Mouse (Mus musculus) liver, embryonic 14.5 days (tissue): ENCODE data around the gene Cldn7. TPM values are rescaled to one million over a fixed set of nuclear protein-coding genes. Genes with fewer than 3 reads are reported as not detected.

Source experiments
- ATAC-seq: fragments of 200-750 bp; cut with Nextera tagmentation; 2 replicates; pipeline ENCODE4 v1.8.0; 2017; ENCODE audit warnings: moderate number of reproducible peaks, mild to moderate bottlenecking, moderate library complexity; ENCODE audit not compliant: insufficient read depth
- DNase-seq, 3 experiments: peaks; one replicate each; pipeline ENCODE4 v3.0.0-alpha.2; 2012 to 2013; ENCODE audit warnings: low read depth in 3 of 3, low spot score in 3 of 3
- H3K27ac ChIP-seq: fragments of 300-500 bp; sonication (generic); 2 replicates; pipeline ENCODE4 v1.5.1; 2014; ENCODE audit warnings: moderate library complexity, mild to moderate bottlenecking, control low read depth, inconsistent platforms
- H3K27me3 ChIP-seq: fragments of 300-500 bp; sonication (generic); 2 replicates; pipeline ENCODE4 v1.6.1; 2014; ENCODE audit warnings: mild to moderate bottlenecking, low read length, moderate library complexity; ENCODE audit not compliant: control insufficient read depth, insufficient read depth
- H3K36me3 ChIP-seq: fragments of 300-500 bp; sonication (generic); replicated peaks from 2 replicates; pipeline ENCODE4 v1.6.1; 2014; ENCODE audit warnings: low read depth; ENCODE audit not compliant: control insufficient read depth, insufficient read depth
- H3K4me1 ChIP-seq, 2 experiments: fragments of 200-500 bp in 1 of 2; fragments of 300-500 bp in 1 of 2; sonication (generic) in 1 of 2; replicated peaks; 2 replicates each; pipeline ENCODE4 v1.6.1; 2012 to 2014; ENCODE audit warnings: antibody characterized with exemption in 1 of 2, inconsistent platforms in 1 of 2, low read length in 1 of 2; ENCODE audit not compliant: control insufficient read depth in 2 of 2, insufficient read depth in 2 of 2
- H3K4me2 ChIP-seq: fragments of 300-500 bp; sonication (generic); 2 replicates; pipeline ENCODE4 v1.6.1; 2014; ENCODE audit warnings: low read depth, mild to moderate bottlenecking, control low read depth, moderate library complexity
- H3K4me3 ChIP-seq, 2 experiments: fragments of 200-500 bp in 1 of 2; fragments of 300-500 bp in 1 of 2; sonication (generic) in 1 of 2; 2 replicates each; pipeline ENCODE4 v1.5.1; 2012 to 2014; ENCODE audit warnings: low read depth in 2 of 2, low read length in 2 of 2, mild to moderate bottlenecking in 2 of 2, control low read depth in 1 of 2, inconsistent platforms in 1 of 2, moderate library complexity in 1 of 2; ENCODE audit not compliant: insufficient read depth in 1 of 2
- H3K9ac ChIP-seq: fragments of 300-500 bp; sonication (generic); replicated peaks from 2 replicates; pipeline ENCODE4 v1.6.1; 2014; ENCODE audit warnings: mild to moderate bottlenecking, control low read depth, moderate library complexity
- H3K9me3 ChIP-seq: fragments of 300-500 bp; sonication (generic); 2 replicates; pipeline ENCODE4 v1.6.1; 2016; ENCODE audit warnings: low read length, mixed read lengths; ENCODE audit not compliant: control insufficient read depth
- CTCF ChIP-seq: IDR thresholded peaks from 2 replicates; pipeline ENCODE4 v1.5.1; 2016; ENCODE audit warnings: antibody characterized with exemption, low read depth, control low read depth
- EP300 ChIP-seq: IDR thresholded peaks from 2 replicates; pipeline ENCODE4 v1.6.1; 2016; ENCODE audit warnings: antibody characterized with exemption, low read depth
- WGBS: fragments of 180-500 bp; shearing (Covaris S2); extraction: QIAGEN DNeasy Blood & Tissue Kit; methylation state at CpG from one replicate; pipeline ENCODE4 v1.1.7; 2014; ENCODE audit not compliant: insufficient replicate concordance; 5-methylcytosine and 5-hydroxymethylcytosine counted together
- polyA plus RNA-seq, 2 experiments: library from polyadenylated mRNA; depleted of rRNA in 1 of 2; stranded (reverse) in 1 of 2; unstranded in 1 of 2; fragments of >200 nt; fragmentation: Nextera tagmentation in 1 of 2; extraction: Ambion mirVana in 1 of 2; gene quantifications; 2 replicates each; pipeline versions ENCODE4 v1.2.1 to v1.2.3; 2012 to 2014

Gene Cldn7
- polyA plus RNA-seq, 2 experiments = 2.0 to 2.2 TPM

- Histone ChIP-seq H3K4me1 (peaks cover 20 to 27% of the 10 kb centered on the region in 2 experiments), H3K27me3 (no peaks in the 10 kb centered on the region; the same call in 1 of the 2 replicates), H3K4me3 (peak within 1 kb of the TSS; percentile 88 to 94), H3K36me3 (peaks cover 22% of the 10 kb centered on the region), H3K4me2 (peak within 1 kb of the TSS; percentile 83), H3K9ac (peak within 1 kb of the TSS; percentile 96), H3K27ac (peak within 1 kb of the TSS; percentile 95), H3K9me3 (no peaks in the 10 kb centered on the region)
- DNase-seq (peak; percentile 93 to 95 (median 93)), ATAC-seq (peak; percentile 87)
- TF ChIP-seq EP300 (no peak), CTCF (no peak)
- 1% methylated on average over 34 of the region's 34 CpGs for WGBS
These were observed 16.4 kb upstream of the Cldn7 start, which contains the start of gene Slc2a4 for GRCm38 (mm10) chr11:69948066-69948762. Gene Slc2a4, minus strand, starts transcription at chr11:69948188.

DNA sequence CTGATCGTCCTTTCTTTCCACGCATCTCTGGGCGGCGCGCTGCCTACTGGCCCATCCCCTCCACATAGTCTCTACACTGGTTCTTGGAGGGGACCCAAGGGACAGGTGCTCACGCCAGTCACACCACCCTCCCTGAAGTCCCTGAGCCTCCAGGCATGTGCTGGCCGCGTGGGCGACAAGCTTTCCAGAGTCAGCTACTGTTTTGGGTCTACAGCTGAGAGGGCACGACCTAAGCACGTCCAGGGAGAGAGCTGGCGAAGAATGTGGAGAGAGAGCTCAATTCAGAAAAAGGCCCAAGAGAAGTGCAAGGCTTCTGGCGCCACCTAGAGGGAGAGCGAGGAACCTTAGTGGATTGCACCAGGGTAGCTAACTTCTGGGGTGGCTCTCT, 15.8 kb upstream of the Cldn7 start:
- Histone ChIP-seq H3K4me3 (peak overlapping the region; percentile 63 to 88), H3K4me1 (peaks cover 20 to 27% of the 10 kb centered on the region in 2 experiments), H3K9me3 (no peaks in the 10 kb centered on the region), H3K27ac (peak overlapping the region; percentile 77), H3K27me3 (no peaks in the 10 kb centered on the region; the same call in 1 of the 2 replicates), H3K4me2 (peak overlapping the region; percentile 83), H3K36me3 (peaks cover 21% of the 10 kb centered on the region), H3K9ac (peak overlapping the region; percentile 72)
- 2% methylated on average over 14 of the region's 14 CpGs for WGBS
- TF ChIP-seq CTCF (peak; percentile 99), EP300 (no peak)
- peak; percentile 33 for ATAC-seq
- peak; percentile 78 to 84 (median 79) for DNase-seq

DNA sequence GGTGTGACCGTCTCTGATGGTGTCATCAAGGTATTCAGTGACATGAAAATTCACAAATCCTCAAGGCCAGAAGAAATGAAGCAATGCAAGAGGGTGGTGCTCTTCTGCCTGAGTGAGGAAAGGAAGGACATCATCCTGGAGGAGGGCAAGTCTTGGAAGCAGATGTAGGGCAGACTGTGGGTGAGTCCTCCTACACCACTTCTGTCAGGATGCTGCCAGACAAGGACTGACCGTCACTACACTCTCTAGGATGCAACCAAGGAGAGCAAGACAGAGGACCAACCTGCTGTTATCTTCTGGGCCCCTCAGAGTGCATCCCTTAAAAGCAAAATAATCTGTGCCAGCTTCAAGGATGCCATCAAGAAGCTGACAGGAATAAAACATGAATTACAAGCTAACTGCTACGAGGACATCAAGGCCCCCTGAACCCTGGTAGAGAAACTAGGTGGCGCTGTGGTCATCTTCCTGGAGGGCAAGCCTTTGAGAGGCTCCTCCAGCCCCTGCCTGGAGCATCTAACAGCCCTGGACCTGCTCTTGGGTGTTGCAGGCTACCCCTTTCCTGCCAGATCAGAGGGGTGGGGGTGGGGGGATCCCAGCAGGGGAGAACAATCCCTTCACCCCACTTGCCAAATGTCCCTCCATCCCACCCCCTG, 13.6 kb upstream of the Cldn7 start:
- no peak overlapping the region for H3K27ac ChIP-seq

GRCm38 (mm10) chr11:69952274-69952673, 12.3 kb upstream of the Cldn7 start:
- peaks cover 8% of the 10 kb centered on the region in 2 experiments for H3K4me1 ChIP-seq
- H3K4me2 ChIP-seq = no peak overlapping the region
- no peaks in the 10 kb centered on the region for H3K36me3 ChIP-seq
- DNase-seq = no peak
- TF ChIP-seq EP300 = no peak
- peak; percentile 46 for TF ChIP-seq CTCF
- H3K27ac ChIP-seq = no peak overlapping the region
- no peaks in the 10 kb centered on the region for H3K9me3 ChIP-seq
- WGBS = 26% methylated on average over 1 of the region's 1 CpGs
- no peak overlapping the region for H3K4me3 ChIP-seq
- no peak overlapping the region for H3K9ac ChIP-seq
- ATAC-seq = no peak
- H3K27me3 ChIP-seq = no peaks in the 10 kb centered on the region; the same call in 1 of the 2 replicates

More for the DNA sequence above, 13.6 kb upstream of the Cldn7 start:
- TF ChIP-seq EP300 = no peak
- peak; percentile 66 for TF ChIP-seq CTCF
- Histone ChIP-seq H3K9ac (no peak overlapping the region), H3K36me3 (no peaks in the 10 kb centered on the region), H3K4me3 (no peak overlapping the region), H3K9me3 (no peaks in the 10 kb centered on the region), H3K4me1 (peaks cover 11 to 19% of the 10 kb centered on the region in 2 experiments), H3K4me2 (no peak overlapping the region), H3K27me3 (no peaks in the 10 kb centered on the region; the same call in 1 of the 2 replicates)
- DNase-seq = no peak
- WGBS = 38% methylated on average over 4 of the region's 4 CpGs
- no peak for ATAC-seq

DNA sequence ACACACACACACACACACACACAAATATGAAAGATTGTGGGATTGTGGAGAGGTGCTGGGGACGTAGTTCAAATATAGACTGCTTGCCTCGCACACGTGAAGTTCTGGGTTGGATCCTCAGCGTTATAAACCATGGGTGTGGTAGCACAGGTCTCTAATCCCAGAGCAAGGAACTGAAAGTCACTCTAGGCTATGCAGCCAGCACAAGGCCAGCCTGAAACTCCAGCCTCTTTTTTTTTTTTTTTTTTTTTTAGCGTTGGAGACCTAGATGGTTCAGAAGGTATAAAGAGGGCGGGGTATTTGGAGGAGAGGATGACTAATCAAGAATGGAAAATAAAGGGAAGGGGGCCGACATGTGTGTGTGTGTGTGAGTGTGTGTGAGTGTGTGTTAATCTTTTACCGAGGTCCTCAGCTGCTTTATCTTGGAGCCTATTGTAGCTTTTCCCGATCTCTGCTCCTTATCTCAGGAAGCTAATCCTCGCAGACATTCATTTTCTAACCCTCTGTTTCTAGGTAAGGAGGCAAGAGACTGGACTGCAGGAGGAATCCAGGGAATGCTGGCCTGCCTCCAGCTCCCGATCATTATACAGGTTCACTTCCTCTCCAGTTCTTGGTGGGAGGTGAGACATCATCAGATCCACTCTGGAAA, 11.2 kb upstream of the Cldn7 start:
- 35% methylated on average over 11 of the region's 11 CpGs for WGBS
- Histone ChIP-seq H3K36me3 (no peaks in the 10 kb centered on the region), H3K4me3 (no peak overlapping the region), H3K27me3 (peaks cover 2% of the 10 kb centered on the region), H3K9me3 (no peaks in the 10 kb centered on the region), H3K4me2 (no peak overlapping the region), H3K4me1 (peaks cover 4 to 6% of the 10 kb centered on the region in 2 experiments), H3K9ac (no peak overlapping the region), H3K27ac (no peak overlapping the region)
- TF ChIP-seq EP300 = no peak
- no peak for TF ChIP-seq CTCF
- ATAC-seq (no peak), DNase-seq (no peak)
